Comparison of ENCODE assay signal across 8 mouse cellular contexts in genomic region chr5:115187188-115188131, GRCm38 (mm10). TPM values are rescaled to one million over a fixed set of nuclear protein-coding genes. Genes with fewer than 3 reads are reported as not detected.
DNase-seq lines count a peak whose midpoint lies in the region; ATAC-seq and TF ChIP-seq lines count a peak whose summit lies in the region.

No protein-coding gene starts in this region.

- intact Hi-C loops in left cerebral cortex, adult 2 months (cut with DNase I), result loop anchor here (1.0 to 2.0 kb wide), 3 partner anchors 44 to 63 kb away; no protein-coding TSS in a partner anchor

- ATAC-seq in common myeloid progenitor, adult 5-6 weeks (replicated peaks; ENCODE audit: low read depth, poor library complexity, severe bottlenecking), result peak; percentile 71
- ATAC-seq in megakaryocyte, adult 5-6 weeks (ENCODE audit: poor library complexity, severe bottlenecking), result peak; percentile 84

- peak overlapping the region; percentile 25; the same call in 1 of the 2 replicates for H3K4me3 ChIP-seq in left cerebral cortex, adult 2 months

- peak; percentile 97 for DNase-seq in ZHBTc4 (ENCODE audit: low read depth, low spot score)
- peak; percentile 91 for DNase-seq in gastrocnemius, adult 8-10 months (ENCODE audit: low spot score in 2 of 2)
- DNase-seq in hindlimb bud, embryonic 11.5 days (ENCODE audit: extremely low spot score, low read depth, low spot score), result peak; percentile 89
- peak; percentile 89 to 91 for DNase-seq in left cerebral cortex, adult 2 months (ENCODE audit: extremely low spot score in 1 of 2, low spot score in 2 of 2)
- DNase-seq in right cerebral cortex, adult 18-20 months, result peak; percentile 94
- peak; percentile 79 for DNase-seq in urinary bladder, postnatal 10 days (ENCODE audit: low spot score)

- TF ChIP-seq CTCF in left cerebral cortex, adult 2 months (IDR thresholded peaks at IDR 0.05), result peak; percentile 97

- H3K27ac ChIP-seq in left cerebral cortex, adult 2 months, result peak overlapping the region; percentile 68

RNA-seq across cellular contexts. Expression of gene Cabp1, which starts 6.7 kb away (rescaled TPM):
- total RNA-seq in common myeloid progenitor, adult 5-6 weeks (2017), result not detected in 2 replicates
- 1 to 10 TPM in 1 of 4 experiments, under 1 TPM in 3; 0.22 to 1.1 (median 0.38) TPM for total RNA-seq in gastrocnemius, adult 8-10 months (2022)
- total RNA-seq in left cerebral cortex, adult 2 months (2021), result 100 to 1,000 TPM; 319 to 335 TPM
- not detected in 2 replicates for total RNA-seq in megakaryocyte, adult 5-6 weeks (2015)
- not detected in 2 replicates for total RNA-seq in megakaryocyte, adult 5-6 weeks (2017)

RNA-seq across cellular contexts. Expression of gene Mlec, which starts 29.5 kb away (rescaled TPM):
- 186 and 210 TPM in 2 replicates for total RNA-seq in common myeloid progenitor, adult 5-6 weeks (2017)
- 100 to 1,000 TPM; 140 to 220 (median 197) TPM for total RNA-seq in gastrocnemius, adult 8-10 months (2022)
- 10 to 100 TPM; 87.8 to 89.8 TPM for total RNA-seq in left cerebral cortex, adult 2 months (2021)
- 76.4 and 97.7 TPM in 2 replicates for total RNA-seq in megakaryocyte, adult 5-6 weeks (2015)
- 117 and 118 TPM in 2 replicates for total RNA-seq in megakaryocyte, adult 5-6 weeks (2017)

RNA-seq across cellular contexts. Expression of gene Pop5, which starts 48.2 kb away (rescaled TPM):
- total RNA-seq in common myeloid progenitor, adult 5-6 weeks (2017), result 75.6 and 104 TPM in 2 replicates
- total RNA-seq in gastrocnemius, adult 8-10 months (2022), result 10 to 100 TPM; 27.3 to 40.7 (median 38.0) TPM
- total RNA-seq in left cerebral cortex, adult 2 months (2021), result 100 to 1,000 TPM; 116 to 117 TPM
- total RNA-seq in megakaryocyte, adult 5-6 weeks (2015), result 61.7 and 74.6 TPM in 2 replicates
- total RNA-seq in megakaryocyte, adult 5-6 weeks (2017), result 30.9 and 81.2 TPM in 2 replicates

RNA-seq across cellular contexts. Expression of gene Unc119b, which starts 52.7 kb away (rescaled TPM):
- 11.1 and 14.7 TPM in 2 replicates for total RNA-seq in common myeloid progenitor, adult 5-6 weeks (2017)
- 10 to 100 TPM in 2 of 4 experiments, 1 to 10 TPM in 2; 8.6 to 11.7 (median 9.8) TPM for total RNA-seq in gastrocnemius, adult 8-10 months (2022)
- 10 to 100 TPM; 25.2 to 31.0 TPM for total RNA-seq in left cerebral cortex, adult 2 months (2021)
- 12.5 and 14.0 TPM in 2 replicates for total RNA-seq in megakaryocyte, adult 5-6 weeks (2015)
- 13.3 and 19.9 TPM in 2 replicates for total RNA-seq in megakaryocyte, adult 5-6 weeks (2017)

Comparison
In these comparisons a context has a peak if more than half of its experiments do, and no peak if none do; other contexts are left out.
1. Peak in every context shown above with its lines: DNase-seq, ATAC-seq, H3K4me3 ChIP-seq and H3K27ac ChIP-seq.
2. RNA of gene Cabp1, which starts 6.7 kb away (total RNA-seq): 319 to 335 TPM in left cerebral cortex, adult 2 months; 0.22 to 1.1 TPM in gastrocnemius, adult 8-10 months, not detected in common myeloid progenitor, adult 5-6 weeks and not detected in megakaryocyte, adult 5-6 weeks; every median in the first group is over 100 times any median in the second.